Mouse (Mus musculus) bone marrow, adult 2 months (tissue): ENCODE data around the gene Nup160.

Experiments used
- CTCF ChIP-seq: fragments of 200-500 bp; IDR thresholded peaks from 2 replicates; pipeline ENCODE4 v1.5.1; 2011; ENCODE audit warnings: low read length, control low read depth; ENCODE audit not compliant: control insufficient read depth, insufficient read depth
- POLR2A ChIP-seq: fragments of 200-500 bp; IDR thresholded peaks from 2 replicates; pipeline ENCODE4 v1.6.1; 2011; ENCODE audit warnings: low read depth, mild to moderate bottlenecking, control low read depth, low read length, borderline replicate concordance; ENCODE audit not compliant: control insufficient read depth

- no peak for TF ChIP-seq POLR2A
- TF ChIP-seq CTCF, result no peak
Measured at GRCm38 (mm10) chr2:90677007-90677406, at the start of gene Nup160.
